In the genomic region with DNA sequence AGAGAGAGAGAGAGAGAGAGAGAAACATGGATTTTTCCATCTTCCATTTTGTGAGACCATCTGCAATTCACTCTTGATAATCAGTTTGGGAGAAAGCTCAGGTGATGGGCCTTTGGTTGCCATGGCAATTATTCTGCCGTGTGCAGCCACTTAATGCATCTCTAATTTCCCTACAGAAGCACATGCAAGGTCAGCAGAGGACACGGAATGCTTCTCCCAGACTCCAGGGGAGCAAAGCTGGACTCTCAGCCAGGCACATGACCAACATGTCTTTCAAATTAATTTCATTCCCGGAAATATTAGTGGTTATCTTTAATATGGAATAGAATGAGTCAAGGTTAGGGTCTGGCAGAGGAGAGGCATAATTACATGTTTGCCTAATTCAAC, we compare ENCODE assay signal across 21 mouse cellular contexts.
DNase-seq lines count a peak whose midpoint lies in the region; ATAC-seq lines count a peak whose summit lies in the region.
"Had no signal": no experiment of that assay in that cellular context is flagged by ENCODE, and none has a peak within 500 bp of the region (broad histone marks: within the 10 kb centered on the region; RNA-seq: fewer than 3 reads in every experiment).

No protein-coding gene starts in this region.

- peaks cover 27% of the 10 kb centered on the region for H3K4me1 ChIP-seq in hindbrain, embryonic 13.5 days (replicated peaks)
- H3K4me1 ChIP-seq in hindbrain, embryonic 11.5 days (replicated peaks; ENCODE audit: control insufficient read depth, insufficient read depth, low read length), result no peaks in the 10 kb centered on the region
- H3K4me1 ChIP-seq in midbrain, embryonic 12.5 days, result peaks cover 20% of the 10 kb centered on the region
- H3K4me1 ChIP-seq: heart, embryonic 15.5 days; neural tube, embryonic 15.5 days had no signal

- H3K27me3 ChIP-seq in hindbrain, embryonic 13.5 days, result no peaks in the 10 kb centered on the region
- H3K27me3 ChIP-seq in hindbrain, embryonic 11.5 days (ENCODE audit: control insufficient read depth, insufficient read depth, low read length), result no peaks in the 10 kb centered on the region
- H3K27me3 ChIP-seq in midbrain, embryonic 12.5 days, result no peaks in the 10 kb centered on the region
- H3K27me3 ChIP-seq: CH12.LX; heart, embryonic 15.5 days; neural tube, embryonic 15.5 days had no signal

- peak; percentile 14 for DNase-seq in adrenal gland, adult 2 months
- no peak for DNase-seq in adrenal gland, postnatal 10 days
- DNase-seq in hindbrain, embryonic 11.5 days (ENCODE audit: low spot score), result no peak
- no peak for DNase-seq in frontal cortex, postnatal 36 days (ENCODE audit: low spot score in 2 of 2)
- no peak for DNase-seq in retina, embryonic 14.5 days (ENCODE audit: low spot score)
- DNase-seq in kidney, postnatal 36 days, result no peak
- DNase-seq: adrenal gland, postnatal 36 days; kidney, adult 18-20 months; kidney, postnatal 14 days; layer of hippocampus, adult 9-11 months; lung, postnatal 10 days; retina, postnatal 1 day; right cerebral cortex, postnatal 4 days; thymus, postnatal 25 days had no signal

- H3K9me3 ChIP-seq in hindbrain, embryonic 13.5 days, result no peaks in the 10 kb centered on the region
- no peaks in the 10 kb centered on the region for H3K9me3 ChIP-seq in hindbrain, embryonic 11.5 days (ENCODE audit: control insufficient read depth, low read length)
- no peaks in the 10 kb centered on the region for H3K9me3 ChIP-seq in midbrain, embryonic 12.5 days
- H3K9me3 ChIP-seq: embryonic facial prominence, embryonic 10.5 days; heart, embryonic 15.5 days; neural tube, embryonic 15.5 days had no signal

- 0 out of 2 replicates have a peak, but pooled peaks have one; percentile 53 for ATAC-seq in hindbrain, embryonic 13.5 days (ENCODE audit: low FRiP score)
- no peak for ATAC-seq in hindbrain, embryonic 11.5 days (ENCODE audit: low FRiP score)
- ATAC-seq in midbrain, embryonic 12.5 days (ENCODE audit: low FRiP score, low read depth), result 0 out of 2 replicates have a peak, but pooled peaks have one; percentile 20

- WGBS in hindbrain, embryonic 13.5 days, result 46% methylated on average over 3 of the region's 3 CpGs
- 72% methylated on average over 3 of the region's 3 CpGs for WGBS in hindbrain, embryonic 11.5 days
- 58% methylated on average over 3 of the region's 3 CpGs for WGBS in midbrain, embryonic 12.5 days

- no peak overlapping the region for H3K4me2 ChIP-seq in hindbrain, embryonic 13.5 days
- no peak overlapping the region for H3K4me2 ChIP-seq in hindbrain, embryonic 11.5 days (replicated peaks; ENCODE audit: low read depth, low read length)
- H3K4me2 ChIP-seq in midbrain, embryonic 12.5 days (replicated peaks), result no peak overlapping the region
- H3K4me2 ChIP-seq: heart, embryonic 15.5 days; neural tube, embryonic 15.5 days had no signal

- H3K27ac ChIP-seq in hindbrain, embryonic 13.5 days, result peak overlapping the region; percentile 88
- no peak overlapping the region for H3K27ac ChIP-seq in hindbrain, embryonic 11.5 days (ENCODE audit: low read depth, low read length)
- peak overlapping the region; percentile 77 for H3K27ac ChIP-seq in midbrain, embryonic 12.5 days (replicated peaks)
- H3K27ac ChIP-seq: embryonic facial prominence, embryonic 10.5 days; heart, embryonic 15.5 days; neural tube, embryonic 15.5 days had no signal

- no peaks in the 10 kb centered on the region for H3K36me3 ChIP-seq in hindbrain, embryonic 13.5 days
- no peaks in the 10 kb centered on the region for H3K36me3 ChIP-seq in hindbrain, embryonic 11.5 days (ENCODE audit: control insufficient read depth, insufficient read depth, low read length)
- H3K36me3 ChIP-seq in midbrain, embryonic 12.5 days, result no peaks in the 10 kb centered on the region
- H3K36me3 ChIP-seq: embryonic facial prominence, embryonic 10.5 days; heart, embryonic 15.5 days; neural tube, embryonic 15.5 days had no signal

- H3K9ac ChIP-seq in hindbrain, embryonic 13.5 days, result no peak overlapping the region
- H3K9ac ChIP-seq in hindbrain, embryonic 11.5 days (ENCODE audit: low read depth, low read length), result no peak overlapping the region
- no peak overlapping the region for H3K9ac ChIP-seq in midbrain, embryonic 12.5 days (replicated peaks)
- H3K9ac ChIP-seq: heart, embryonic 15.5 days; neural tube, embryonic 15.5 days had no signal

- H3K4me3 ChIP-seq in hindbrain, embryonic 13.5 days, result no peak overlapping the region
- no peak overlapping the region for H3K4me3 ChIP-seq in hindbrain, embryonic 11.5 days (ENCODE audit: low read depth, low read length)
- H3K4me3 ChIP-seq in midbrain, embryonic 12.5 days, result no peak overlapping the region
- H3K4me3 ChIP-seq: embryonic facial prominence, embryonic 10.5 days; heart, embryonic 15.5 days; myocyte; neural tube, embryonic 15.5 days had no signal
